Mouse (Mus musculus) urinary bladder, postnatal 25 days (tissue): ENCODE results near the gene Foxp1.

ENCODE experiments used
- DNase-seq: peaks from one replicate; pipeline ENCODE4 v3.0.0; 2022; ENCODE audit warnings: low spot score

Foxp1 gene

GRCm38 (mm10) chr6:99260941-99261736 lies 261.4 kb downstream of the Foxp1 start:
- no peak for DNase-seq

GRCm38 (mm10) chr6:99258346-99258745 lies 264.2 kb downstream of the Foxp1 start:
- no peak for DNase-seq

DNA sequence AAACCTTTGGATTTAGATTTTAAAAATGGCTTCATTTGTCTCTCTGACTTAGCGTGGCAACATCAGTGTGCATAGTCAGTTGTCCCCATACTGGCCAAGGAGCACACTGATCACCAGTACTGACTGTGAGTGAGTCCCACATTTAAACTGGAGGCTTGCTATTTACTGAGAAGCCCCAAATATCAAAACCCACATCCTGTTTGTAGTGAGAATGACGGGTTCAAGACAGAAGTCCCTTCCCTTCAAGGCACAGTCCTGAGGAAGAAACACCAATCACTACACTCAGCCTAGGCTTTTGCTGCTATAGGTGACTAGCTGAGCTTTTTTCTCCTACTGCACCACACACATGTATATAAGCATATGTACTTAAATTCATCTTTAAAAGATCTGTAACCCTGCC lies 264.8 kb downstream of the Foxp1 start:
- DNase-seq = no peak

DNA sequence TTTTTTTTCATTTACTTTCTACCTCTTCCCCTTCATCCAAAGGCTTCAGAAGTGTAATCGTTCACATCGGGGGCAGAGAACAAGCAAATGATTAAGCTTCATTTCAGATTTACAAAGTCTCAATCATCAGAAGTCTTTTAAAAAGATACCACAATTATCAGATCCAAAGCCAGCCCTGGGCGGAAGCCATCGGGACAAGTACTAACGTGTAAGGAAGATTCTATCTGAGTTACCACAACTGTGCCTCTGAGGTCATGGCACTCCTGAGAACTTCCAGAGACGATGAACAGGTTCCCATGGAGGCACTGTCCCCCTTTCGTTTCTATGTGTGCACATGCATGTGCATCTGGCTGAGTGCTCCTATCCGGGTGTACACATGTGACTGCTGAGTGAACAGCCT lies 269.2 kb downstream of the Foxp1 start:
- no peak for DNase-seq

GRCm38 (mm10) chr6:99252816-99253215 lies 269.7 kb downstream of the Foxp1 start:
- no peak for DNase-seq

DNA sequence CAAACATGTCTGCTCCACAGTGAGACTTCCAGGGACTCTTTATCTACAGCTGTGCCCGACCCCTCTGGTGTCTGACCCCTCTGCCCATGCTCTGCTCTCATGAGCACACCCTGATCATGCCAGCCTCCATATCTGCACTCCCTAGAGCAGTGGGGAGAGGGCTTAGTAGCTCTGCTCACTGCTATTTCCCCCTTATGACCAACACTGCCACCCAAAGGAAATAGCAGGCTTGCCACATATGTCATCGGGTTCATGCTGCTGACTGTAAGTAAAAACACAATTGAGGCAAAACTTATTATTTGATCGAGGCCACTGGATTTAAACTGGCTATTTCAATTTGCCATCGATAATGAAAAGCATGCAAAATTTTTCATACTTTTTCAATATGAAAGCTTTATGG lies 270.6 kb downstream of the Foxp1 start:
- DNase-seq = no peak

DNA sequence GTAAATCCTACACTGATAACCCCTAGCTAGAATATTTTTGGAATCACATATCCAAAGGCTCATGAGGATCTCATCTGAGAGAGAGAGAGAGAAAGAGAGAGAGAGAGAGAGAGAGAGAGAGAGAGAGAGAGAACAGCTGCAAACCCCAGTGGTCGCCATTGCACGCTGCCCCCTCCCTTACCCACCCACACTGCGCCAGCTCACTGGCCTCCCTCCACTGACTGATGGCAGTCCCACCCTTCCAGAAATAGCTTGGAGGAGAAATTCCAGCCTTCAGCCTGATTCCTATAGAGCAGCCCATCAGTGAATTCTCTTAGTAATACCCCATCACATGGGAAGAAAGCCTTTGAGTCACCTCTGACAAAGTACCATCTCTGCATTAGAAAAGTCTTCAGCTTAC lies 271.3 kb downstream of the Foxp1 start:
- no peak for DNase-seq

GRCm38 (mm10) chr6:99249496-99250030 lies 273.0 kb downstream of the Foxp1 start:
- no peak for DNase-seq

DNA sequence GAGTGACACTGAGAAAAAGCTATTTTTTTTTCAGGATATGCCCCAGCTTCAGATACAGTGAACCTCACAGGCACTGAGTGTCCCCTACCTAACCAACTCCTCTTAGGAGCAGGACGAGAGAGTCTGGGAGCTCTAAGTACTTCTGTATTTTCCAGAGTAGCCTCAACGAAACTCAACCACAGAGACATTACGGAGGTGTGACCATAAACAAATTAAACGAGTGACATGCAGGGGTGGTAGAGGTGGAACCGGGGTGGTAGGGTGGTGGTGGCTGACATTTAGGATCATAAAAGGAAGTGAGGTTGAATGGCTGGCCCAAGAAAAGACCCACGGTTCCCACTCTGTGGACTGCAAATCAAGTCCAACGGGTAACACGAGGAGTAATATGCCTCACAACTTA lies 274.1 kb downstream of the Foxp1 start:
- no peak for DNase-seq

- no peak for DNase-seq
These were observed 280.7 kb downstream of the Foxp1 start for GRCm38 (mm10) chr6:99241625-99242395.

- DNase-seq = no peak
These were observed 281.8 kb downstream of the Foxp1 start for GRCm38 (mm10) chr6:99240764-99241163.

DNA sequence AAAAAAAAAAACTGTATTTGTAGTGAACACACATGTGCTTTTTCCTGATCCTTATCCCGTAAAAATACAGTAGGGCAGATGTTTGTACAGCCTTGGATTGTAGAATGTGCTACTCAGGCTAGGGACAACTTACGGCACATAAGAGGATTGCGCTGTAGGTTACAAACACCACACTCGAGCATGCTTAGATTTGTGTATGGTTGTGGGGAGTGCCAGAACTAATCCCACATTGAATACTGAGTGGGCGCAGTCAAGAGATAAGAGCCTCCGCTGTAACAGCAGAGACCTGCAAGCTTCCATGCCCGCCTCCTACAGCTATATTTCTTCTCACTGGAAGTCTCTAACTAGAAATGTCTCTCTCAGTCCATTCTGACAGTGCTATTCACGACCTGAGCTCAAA lies 286.9 kb downstream of the Foxp1 start:
- DNase-seq = no peak

DNA sequence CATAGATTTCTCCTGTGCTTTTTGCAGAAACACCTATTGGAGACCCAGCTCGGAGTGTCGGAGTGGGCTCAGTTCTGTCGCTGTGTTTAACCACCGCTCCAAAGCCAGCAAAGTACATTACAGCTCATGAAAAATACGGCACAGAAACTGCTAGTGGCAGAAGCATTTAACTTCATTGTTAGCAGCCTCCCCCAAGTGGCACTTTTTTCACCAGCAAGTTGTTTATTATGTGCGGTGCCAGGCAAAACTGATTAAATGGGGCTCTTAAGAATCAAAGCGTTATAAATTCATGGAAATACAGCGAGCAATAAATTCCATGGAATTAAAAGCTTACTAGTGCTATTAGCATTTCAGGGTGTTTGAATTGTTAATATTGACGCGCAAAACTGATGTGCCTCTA lies 289.1 kb downstream of the Foxp1 start:
- DNase-seq = no peak

DNA sequence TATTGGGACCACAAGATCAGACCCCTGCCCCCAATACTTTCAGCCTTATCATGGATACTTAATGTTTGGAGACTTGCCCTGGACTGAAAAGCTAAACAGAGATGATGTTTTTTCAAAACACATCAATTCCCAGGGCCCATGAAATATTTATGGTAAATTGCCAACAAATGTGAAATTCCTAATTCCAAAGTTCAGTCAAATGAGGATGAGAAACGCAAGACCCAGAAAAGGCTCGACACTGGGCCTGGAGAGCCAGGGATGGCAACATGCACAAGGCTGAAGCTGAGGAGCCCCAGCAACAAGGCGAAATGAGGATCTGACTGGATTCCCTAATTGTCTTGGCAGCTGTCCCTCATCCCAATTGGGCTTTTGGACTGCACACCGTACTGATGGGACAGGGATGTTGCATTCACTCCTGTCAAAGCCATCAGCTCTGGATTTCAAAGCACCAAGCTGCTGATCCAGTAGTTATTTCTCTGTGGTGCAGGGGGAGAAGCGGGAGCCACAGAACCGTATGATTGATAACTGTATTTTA lies 294.1 kb downstream of the Foxp1 start:
- no peak for DNase-seq

GRCm38 (mm10) chr6:99221147-99221546 lies 301.4 kb downstream of the Foxp1 start:
- no peak for DNase-seq

GRCm38 (mm10) chr6:99220472-99220871 lies 302.0 kb downstream of the Foxp1 start:
- no peak for DNase-seq

DNA sequence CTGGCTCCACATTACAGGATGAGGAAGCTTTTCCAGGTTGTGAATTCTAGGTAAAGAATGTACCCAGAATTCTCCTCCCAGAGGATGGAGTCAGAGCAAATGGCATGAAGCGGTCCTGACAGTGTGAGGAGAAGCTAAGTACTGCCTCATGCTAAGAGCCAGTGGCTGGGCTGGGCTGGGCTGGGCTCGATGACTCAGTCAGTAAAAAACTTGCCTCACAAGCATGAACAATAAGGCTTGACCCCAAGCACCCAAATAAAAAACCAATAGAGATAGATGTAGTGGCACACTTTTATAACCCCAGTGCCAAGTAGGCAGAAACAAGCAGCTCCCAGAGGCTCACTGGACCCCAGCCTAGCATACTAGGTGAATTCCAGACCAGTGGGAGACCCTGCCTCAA lies 304.7 kb downstream of the Foxp1 start:
- DNase-seq = no peak

DNA sequence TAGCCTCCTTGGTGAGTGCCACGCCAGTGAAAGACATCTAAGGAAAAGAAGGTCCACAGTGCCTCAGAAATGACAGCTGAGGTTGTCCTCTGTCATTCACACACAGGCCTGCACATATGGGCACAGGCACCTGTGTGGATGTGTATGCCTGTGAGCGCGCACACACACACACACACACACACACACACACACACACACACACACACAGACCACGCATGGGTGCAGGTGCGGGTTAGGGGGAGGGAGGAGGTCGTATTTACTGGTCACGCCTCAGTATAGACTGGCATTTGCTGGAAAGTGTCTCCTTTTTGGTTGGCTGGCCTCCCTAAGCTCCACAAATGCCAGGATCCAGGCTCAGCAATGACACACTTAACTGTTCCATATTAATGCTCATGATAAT lies 305.4 kb downstream of the Foxp1 start:
- DNase-seq = no peak

DNA sequence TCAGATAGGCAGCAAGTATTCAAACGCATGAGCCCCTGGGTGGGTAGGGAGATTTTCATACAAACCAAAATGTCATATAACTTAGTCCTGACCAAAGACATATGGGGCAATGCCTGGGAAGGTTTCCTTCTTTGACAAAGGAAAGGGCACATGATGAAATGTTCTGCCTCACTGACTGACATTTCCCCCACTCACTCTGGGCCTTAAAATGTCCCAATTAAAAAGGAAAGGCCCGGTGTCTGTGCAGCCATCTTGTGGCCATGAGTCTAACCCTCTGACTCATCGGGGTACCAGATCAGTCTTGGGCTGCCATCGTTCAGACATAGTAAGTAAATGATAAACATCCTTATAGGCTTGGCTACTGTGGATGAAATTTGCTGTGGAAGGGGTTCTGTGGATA lies 310.1 kb downstream of the Foxp1 start:
- DNase-seq = no peak

DNA sequence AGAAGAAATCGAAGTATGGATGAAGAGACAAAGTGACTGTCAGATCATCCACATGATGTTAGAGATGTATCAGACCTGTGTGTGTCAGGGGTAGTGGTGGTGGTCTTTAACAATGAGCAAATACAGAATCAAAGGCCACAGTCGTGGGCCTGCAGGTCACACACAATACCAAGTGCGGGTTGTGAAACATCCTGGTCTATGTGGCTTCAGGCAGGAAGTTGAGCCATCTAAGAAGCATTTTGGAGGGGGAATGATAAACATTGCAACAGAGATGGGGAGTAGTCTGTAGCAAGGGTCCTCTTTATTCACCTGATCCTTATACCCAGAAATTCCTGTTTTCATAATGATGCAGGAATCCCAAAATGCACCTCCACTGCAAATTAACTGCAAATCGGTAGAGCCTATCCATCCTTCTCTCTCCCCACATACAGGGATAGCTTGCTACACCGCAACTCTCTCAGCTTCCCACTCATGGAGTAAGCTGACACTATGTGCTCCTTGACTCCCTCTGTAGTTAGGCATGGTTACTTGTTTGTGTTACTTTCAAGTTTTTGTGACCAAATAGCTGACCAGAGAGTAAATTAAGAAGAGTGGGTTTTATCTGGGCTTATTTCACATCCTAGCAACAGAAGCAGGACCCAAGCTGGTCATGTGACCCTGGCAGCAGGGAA lies 310.7 kb downstream of the Foxp1 start:
- DNase-seq = no peak

DNA sequence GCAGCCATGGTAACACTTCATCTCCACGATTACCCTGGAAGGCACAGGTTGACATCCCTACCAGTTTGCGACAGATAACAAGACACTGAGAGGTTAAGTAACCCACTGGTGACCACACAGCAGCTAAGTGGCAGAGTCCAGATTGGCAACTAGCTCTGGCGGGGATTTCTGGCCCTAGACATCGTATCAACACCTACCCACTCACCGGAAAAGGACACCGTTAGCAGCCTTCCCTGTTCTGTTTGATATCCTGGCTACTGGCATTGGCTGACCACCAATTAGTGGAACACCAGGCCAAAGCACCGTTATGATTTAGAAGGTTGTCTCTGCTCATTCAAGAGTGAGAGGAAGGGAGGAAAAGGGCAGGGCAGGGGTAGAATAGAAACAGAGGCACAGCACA lies 312.4 kb downstream of the Foxp1 start:
- no peak for DNase-seq

GRCm38 (mm10) chr6:99207226-99207885 lies 315.2 kb downstream of the Foxp1 start:
- DNase-seq = no peak
